Mouse (Mus musculus): ENCODE results near the gene Spint4. TPM values are rescaled to one million over a fixed set of nuclear protein-coding genes. Genes with fewer than 3 reads are reported as not detected.
A peak's percentile ranks its signal among the peaks of the same experiment; 100 is the strongest.

Spint4 gene
- polyA plus RNA-seq (2015; fragmentation: Nextera tagmentation; extraction: Ambion mirVana): not detected in 2 replicates

- Histone ChIP-seq H3K27ac (no peak within 1 kb of the TSS), H3K4me3 (no peak within 1 kb of the TSS), H3K9ac (no peak within 1 kb of the TSS), H3K9me3 (no peaks in the 10 kb centered on the region), H3K4me1 (replicated peaks) (no peaks in the 10 kb centered on the region), H3K36me3 (no peaks in the 10 kb centered on the region), H3K27me3 (no peaks in the 10 kb centered on the region), H3K4me2 (no peak within 1 kb of the TSS)
- ATAC-seq (ENCODE audit: low FRiP score): no peak
- WGBS: 67% methylated on average over 4 of the region's 4 CpGs
These were observed at the start of gene Spint4 for GRCm38 (mm10) chr2:164698201-164698600. Spint4 (plus strand) TSS chr2:164698501.

- Histone ChIP-seq H3K9ac (no peak within 1 kb of the TSS), H3K4me3 (no peak within 1 kb of the TSS), H3K4me2 (no peak within 1 kb of the TSS), H3K27ac (no peak within 1 kb of the TSS), H3K36me3 (no peaks in the 10 kb centered on the region), H3K27me3 (no peaks in the 10 kb centered on the region), H3K4me1 (replicated peaks) (no peaks in the 10 kb centered on the region), H3K9me3 (no peaks in the 10 kb centered on the region)
- ATAC-seq (ENCODE audit: low FRiP score): no peak
- WGBS: 27% methylated on average over 11 of the region's 11 CpGs
These were observed 42.4 kb upstream of the Spint4 start, which contains the start of gene Wfdc10 for GRCm38 (mm10) chr2:164655858-164656257. Wfdc10 (plus strand) TSS chr2:164656046.

GRCm38 (mm10) chr2:164656483-164656882, 41.8 kb upstream of the Spint4 start, which contains the start of gene Wfdc9:
Wfdc9 (minus strand) TSS chr2:164656583.
- no peaks in the 10 kb centered on the region for H3K36me3 ChIP-seq
- H3K9ac ChIP-seq: no peak within 1 kb of the TSS
- no peak within 1 kb of the TSS for H3K4me2 ChIP-seq
- no peaks in the 10 kb centered on the region for H3K27me3 ChIP-seq
- no peaks in the 10 kb centered on the region for H3K9me3 ChIP-seq
- H3K4me1 ChIP-seq (replicated peaks): no peaks in the 10 kb centered on the region
- no peak within 1 kb of the TSS for H3K27ac ChIP-seq
- no peak within 1 kb of the TSS for H3K4me3 ChIP-seq
- ATAC-seq (ENCODE audit: low FRiP score): no peak
- WGBS: 81% methylated on average over 9 of the region's 9 CpGs

GRCm38 (mm10) chr2:164664851-164665250, 33.5 kb upstream of the Spint4 start:
- WGBS: 88% methylated on average over 7 of the region's 7 CpGs
- no peak for ATAC-seq (ENCODE audit: low FRiP score)
- Histone ChIP-seq H3K4me3 (no peak overlapping the region), H3K4me2 (no peak overlapping the region), H3K27ac (no peak overlapping the region), H3K36me3 (no peaks in the 10 kb centered on the region), H3K27me3 (no peaks in the 10 kb centered on the region), H3K9ac (no peak overlapping the region), H3K4me1 (replicated peaks) (no peaks in the 10 kb centered on the region), H3K9me3 (no peaks in the 10 kb centered on the region)

GRCm38 (mm10) chr2:164670261-164670660, 28.0 kb upstream of the Spint4 start:
- no peaks in the 10 kb centered on the region for H3K36me3 ChIP-seq
- ATAC-seq (ENCODE audit: low FRiP score): no peak
- no peak overlapping the region for H3K4me3 ChIP-seq
- no peak overlapping the region for H3K27ac ChIP-seq
- no peak overlapping the region for H3K4me2 ChIP-seq
- H3K4me1 ChIP-seq (replicated peaks): no peaks in the 10 kb centered on the region
- no peak overlapping the region for H3K9ac ChIP-seq
- H3K27me3 ChIP-seq: no peaks in the 10 kb centered on the region
- 88% methylated on average over 5 of the region's 5 CpGs for WGBS
- H3K9me3 ChIP-seq: no peaks in the 10 kb centered on the region

GRCm38 (mm10) chr2:164670938-164671337, 27.4 kb upstream of the Spint4 start:
- H3K4me2 ChIP-seq: no peak overlapping the region
- no peaks in the 10 kb centered on the region for H3K9me3 ChIP-seq
- H3K9ac ChIP-seq: no peak overlapping the region
- WGBS: 29% methylated on average over 1 of the region's 1 CpGs
- H3K27me3 ChIP-seq: no peaks in the 10 kb centered on the region
- H3K27ac ChIP-seq: no peak overlapping the region
- H3K36me3 ChIP-seq: no peaks in the 10 kb centered on the region
- no peaks in the 10 kb centered on the region for H3K4me1 ChIP-seq (replicated peaks)
- no peak overlapping the region for H3K4me3 ChIP-seq
- ATAC-seq (ENCODE audit: low FRiP score): no peak

GRCm38 (mm10) chr2:164673987-164674386, 24.3 kb upstream of the Spint4 start, which contains the start of gene Wfdc11:
Wfdc11 (minus strand) TSS chr2:164674087.
- ATAC-seq (ENCODE audit: low FRiP score): no peak
- no peaks in the 10 kb centered on the region for H3K9me3 ChIP-seq
- H3K36me3 ChIP-seq: no peaks in the 10 kb centered on the region
- 80% methylated on average over 7 of the region's 7 CpGs for WGBS
- H3K27ac ChIP-seq: no peak within 1 kb of the TSS
- no peak within 1 kb of the TSS for H3K4me3 ChIP-seq
- H3K4me1 ChIP-seq (replicated peaks): 0 out of 2 replicates have a peak, but pooled peaks cover 4% of the 10 kb centered on the region
- no peak within 1 kb of the TSS for H3K4me2 ChIP-seq
- no peaks in the 10 kb centered on the region for H3K27me3 ChIP-seq
- no peak within 1 kb of the TSS for H3K9ac ChIP-seq

- Histone ChIP-seq H3K9ac (no peak overlapping the region), H3K27me3 (no peaks in the 10 kb centered on the region), H3K4me3 (no peak overlapping the region), H3K4me2 (no peak overlapping the region), H3K4me1 (replicated peaks) (0 out of 2 replicates have a peak, but pooled peaks cover 4% of the 10 kb centered on the region), H3K36me3 (no peaks in the 10 kb centered on the region), H3K27ac (no peak overlapping the region), H3K9me3 (no peaks in the 10 kb centered on the region)
- no peak for ATAC-seq (ENCODE audit: low FRiP score)
- WGBS: 76% methylated on average over 7 of the region's 7 CpGs
These were observed 22.2 kb upstream of the Spint4 start for GRCm38 (mm10) chr2:164676103-164676502.

- Histone ChIP-seq H3K9me3 (no peaks in the 10 kb centered on the region), H3K4me2 (no peak overlapping the region), H3K27ac (no peak overlapping the region), H3K36me3 (no peaks in the 10 kb centered on the region), H3K27me3 (no peaks in the 10 kb centered on the region), H3K4me1 (replicated peaks) (0 out of 2 replicates have a peak, but pooled peaks cover 4% of the 10 kb centered on the region), H3K9ac (no peak overlapping the region), H3K4me3 (no peak overlapping the region)
- no peak for ATAC-seq (ENCODE audit: low FRiP score)
- 89% methylated on average over 16 of the region's 16 CpGs for WGBS
These were observed 21.2 kb upstream of the Spint4 start for GRCm38 (mm10) chr2:164676916-164677685.

GRCm38 (mm10) chr2:164678848-164679625, 19.3 kb upstream of the Spint4 start:
- peak; percentile 63 for ATAC-seq (ENCODE audit: low FRiP score)
- no peak overlapping the region for H3K27ac ChIP-seq
- H3K36me3 ChIP-seq: no peaks in the 10 kb centered on the region
- no peaks in the 10 kb centered on the region for H3K27me3 ChIP-seq
- H3K4me1 ChIP-seq (replicated peaks): 0 out of 2 replicates have a peak, but pooled peaks cover 4% of the 10 kb centered on the region
- 23% methylated on average over 19 of the region's 19 CpGs for WGBS
- H3K9ac ChIP-seq: peak overlapping the region; percentile 51; the same call in 1 of the 2 replicates
- peak overlapping the region; percentile 32 for H3K4me3 ChIP-seq
- H3K9me3 ChIP-seq: no peaks in the 10 kb centered on the region
- peak overlapping the region; percentile 54 for H3K4me2 ChIP-seq

GRCm38 (mm10) chr2:164679906-164680305, 18.4 kb upstream of the Spint4 start:
- no peak overlapping the region for H3K27ac ChIP-seq
- no peaks in the 10 kb centered on the region for H3K36me3 ChIP-seq
- no peak overlapping the region for H3K9ac ChIP-seq
- no peak overlapping the region for H3K4me2 ChIP-seq
- no peak for ATAC-seq (ENCODE audit: low FRiP score)
- H3K4me1 ChIP-seq (replicated peaks): 0 out of 2 replicates have a peak, but pooled peaks cover 4% of the 10 kb centered on the region
- H3K27me3 ChIP-seq: no peaks in the 10 kb centered on the region
- H3K4me3 ChIP-seq: no peak overlapping the region
- 60% methylated on average over 3 of the region's 3 CpGs for WGBS
- H3K9me3 ChIP-seq: no peaks in the 10 kb centered on the region

GRCm38 (mm10) chr2:164684807-164685206, 13.5 kb upstream of the Spint4 start, which contains the start of gene Wfdc13:
Wfdc13 (plus strand) TSS chr2:164685107.
- Histone ChIP-seq H3K27me3 (no peaks in the 10 kb centered on the region), H3K36me3 (no peaks in the 10 kb centered on the region), H3K27ac (no peak within 1 kb of the TSS), H3K9ac (no peak within 1 kb of the TSS), H3K4me3 (no peak within 1 kb of the TSS), H3K4me2 (no peak within 1 kb of the TSS), H3K9me3 (no peaks in the 10 kb centered on the region), H3K4me1 (replicated peaks) (no peaks in the 10 kb centered on the region)
- 71% methylated on average over 3 of the region's 3 CpGs for WGBS
- ATAC-seq (ENCODE audit: low FRiP score): no peak

Measured in hindbrain, embryonic 13.5 days (tissue).